Mouse (Mus musculus) lung, postnatal 25 days (tissue): Measurements from ENCODE around the gene Gm20817.
"Not testable (repeated sequence)": the region's sequence is repeated elsewhere in the genome, so short reads cannot be mapped to it uniquely, and the experiment has no call there.

Experiments
- DNase-seq: peaks from one replicate; pipeline ENCODE4 v3.0.0; 2022; ENCODE audit warnings: low spot score

Gm20817 gene

GRCm38 (mm10) chrY:68832628-68833027 lies at the start of gene Gm20817:
Gm20817 (minus strand) TSS chrY:68832728.
- not testable (repeated sequence) for DNase-seq
